In genomic region chr6:108397956-108398355, GRCm38 (mm10) we compare ENCODE assay signal across 15 mouse cellular contexts.
"Had no signal": no experiment of that assay in that cellular context is flagged by ENCODE, and none has a peak within 500 bp of the region (broad histone marks: within the 10 kb centered on the region; RNA-seq: fewer than 3 reads in every experiment).

No protein-coding gene starts in this region.

- H3K4me3 ChIP-seq: neural tube, embryonic 15.5 days; stomach, embryonic 15.5 days had no signal

- H3K27me3 ChIP-seq: neural tube, embryonic 15.5 days; stomach, embryonic 15.5 days had no signal

- H3K4me1 ChIP-seq: neural tube, embryonic 15.5 days; stomach, embryonic 15.5 days had no signal

- H3K27ac ChIP-seq: neural tube, embryonic 15.5 days; stomach, embryonic 15.5 days; stomach, postnatal 0 days had no signal

- H3K36me3 ChIP-seq: neural tube, embryonic 15.5 days had no signal

- DNase-seq: retina, postnatal 1 day; right cerebral cortex, adult 18-20 months; right cerebral cortex, postnatal 14 days; right cerebral cortex, postnatal 25 days; right cerebral cortex, postnatal 4 days; spleen, adult 18-20 months; thymus, adult 18-20 months; thymus, adult 2 months; thymus, postnatal 14 days; thymus, postnatal 25 days; thymus, postnatal 36 days; thymus, postnatal 4 days had no signal
